Mouse (Mus musculus): ENCODE results near the gene Ttc39d. TPM values are rescaled to one million over a fixed set of nuclear protein-coding genes. Genes with fewer than 3 reads are reported as not detected.

The Ttc39d gene
- total and polyA plus RNA-seq, 3 experiments, result 0.13 TPM; not detected in 2

DNA sequence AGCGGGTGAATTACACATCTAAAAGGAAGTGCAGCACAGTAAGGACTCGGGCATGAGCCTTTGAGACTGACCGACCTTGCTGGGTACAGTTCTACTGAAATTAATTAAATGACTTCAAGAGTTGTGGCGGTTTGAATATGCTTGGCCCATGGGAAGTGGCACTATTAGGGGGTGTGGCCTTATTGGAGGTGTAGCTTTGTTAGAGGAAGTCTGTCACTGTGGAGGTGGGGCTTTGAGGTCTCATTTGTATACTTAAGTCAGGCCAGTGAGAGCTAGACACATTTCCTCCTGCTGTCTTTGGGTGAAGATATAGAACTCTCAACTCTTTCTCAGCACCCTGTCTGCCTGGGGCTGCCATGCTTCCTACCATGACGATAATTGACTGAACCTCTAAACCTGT lies 47.2 kb downstream of the Ttc39d start:
- Histone ChIP-seq H3K27ac (ENCODE audit: insufficient read depth, low read depth) (no peak overlapping the region), H3K4me2 (ENCODE audit: insufficient read depth, low read depth, poor library complexity, severe bottlenecking) (no peak overlapping the region), H3K9ac (ENCODE audit: insufficient read depth, low read depth) (no peak overlapping the region), H3K9me3 (replicated peaks; ENCODE audit: low read length) (peaks cover 18% of the 10 kb centered on the region), H3K4me3 (replicated peaks in 1 of 3; ENCODE audit: low read depth in 2 of 3, low read length in 2 of 3, poor library complexity in 1 of 3) (no peak overlapping the region), H3K36me3 (replicated peaks in 1 of 2; ENCODE audit: control insufficient read depth in 1 of 2, insufficient read depth in 1 of 2, low read length in 1 of 2) (peaks cover 78 to 98% of the 10 kb centered on the region in 2 experiments), H3K79me2 (replicated peaks; ENCODE audit: control insufficient read depth, extremely low read depth, insufficient read depth, poor library complexity, severe bottlenecking) (no peaks in the 10 kb centered on the region), H3K4me1 (ENCODE audit: control insufficient read depth in 1 of 2, insufficient read depth in 2 of 2) (peaks cover 8 to 21% of the 10 kb centered on the region in 2 experiments), H3K27me3 (replicated peaks) (no peaks in the 10 kb centered on the region)
- no peak for DNase-seq (ENCODE audit: extremely low read depth)
- in situ Hi-C loops (cut with MboI; ENCODE audit: low pct_ligation_motif_present, low pct_unique_long_range_greater_than_20kb, low sequenced_read_pairs), result no loop called here
- TF ChIP-seq UBTF (IDR thresholded peaks at IDR 0.05; ENCODE audit: low read depth, low read length), result no peak
- TF ChIP-seq SIN3A (IDR thresholded peaks at IDR 0.05; ENCODE audit: low read length), result no peak
- no peak for TF ChIP-seq CTCF (conservative IDR thresholded peaks at IDR 0.05 in 1 of 2, IDR thresholded peaks at IDR 0.05 in 1 of 2; ENCODE audit: low read depth in 2 of 2, low read length in 2 of 2)
- no peak for TF ChIP-seq NRF1 (IDR thresholded peaks at IDR 0.05; ENCODE audit: low read depth, low read length)
- no peak for TF ChIP-seq SMC3 (IDR thresholded peaks at IDR 0.05; ENCODE audit: low read depth, low read length)
- TF ChIP-seq USF1 (IDR thresholded peaks at IDR 0.05; ENCODE audit: low read depth, low read length), result no peak
- TF ChIP-seq ZKSCAN1 (IDR thresholded peaks at IDR 0.05; ENCODE audit: borderline replicate concordance, low read depth, low read length), result no peak
- dilution Hi-C loops (cut with MboI; ENCODE audit: extremely low pct_ligation_motif_present, extremely low pct_unique_long_range_greater_than_20kb, low sequenced_read_pairs), result no loop called here

DNA sequence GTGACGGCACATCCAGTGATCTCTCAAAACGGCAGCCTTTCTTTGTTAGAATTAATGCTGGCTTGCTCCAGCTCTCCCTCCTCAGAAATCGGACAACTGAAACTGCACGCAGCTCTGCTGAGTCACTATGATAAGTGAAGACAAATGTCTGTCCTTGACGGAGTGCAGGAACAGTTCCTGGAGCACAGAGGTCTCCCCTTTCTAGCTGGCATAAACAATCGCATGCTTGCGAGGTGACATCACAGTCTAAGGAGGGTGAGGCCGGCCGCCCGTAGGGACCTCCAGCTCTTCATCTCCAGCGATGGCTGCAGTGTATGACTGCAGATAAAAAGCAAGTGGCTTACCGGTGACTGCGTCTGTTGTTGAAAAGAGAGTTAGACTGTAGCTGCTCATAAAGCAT lies 47.9 kb downstream of the Ttc39d start:
- Histone ChIP-seq H3K27ac (ENCODE audit: insufficient read depth, low read depth) (no peak overlapping the region), H3K4me2 (ENCODE audit: insufficient read depth, low read depth, poor library complexity, severe bottlenecking) (no peak overlapping the region), H3K36me3 (replicated peaks in 1 of 2; ENCODE audit: control insufficient read depth in 1 of 2, insufficient read depth in 1 of 2, low read length in 1 of 2) (peaks cover 77 to 98% of the 10 kb centered on the region in 2 experiments), H3K4me3 (replicated peaks in 1 of 3; ENCODE audit: low read depth in 2 of 3, low read length in 2 of 3, poor library complexity in 1 of 3) (no peak overlapping the region), H3K79me2 (replicated peaks; ENCODE audit: control insufficient read depth, extremely low read depth, insufficient read depth, poor library complexity, severe bottlenecking) (no peaks in the 10 kb centered on the region), H3K27me3 (replicated peaks) (no peaks in the 10 kb centered on the region), H3K9me3 (replicated peaks; ENCODE audit: low read length) (peaks cover 18% of the 10 kb centered on the region), H3K4me1 (ENCODE audit: control insufficient read depth in 1 of 2, insufficient read depth in 2 of 2) (peaks cover 8 to 21% of the 10 kb centered on the region in 2 experiments), H3K9ac (ENCODE audit: insufficient read depth, low read depth) (no peak overlapping the region)
- TF ChIP-seq BHLHE40 (IDR thresholded peaks at IDR 0.05; ENCODE audit: low read depth, low read length) (no peak), MYC (IDR thresholded peaks at IDR 0.05; ENCODE audit: low read depth, low read length) (no peak), USF2 (conservative IDR thresholded peaks at IDR 0.05; ENCODE audit: low read depth, low read length) (no peak), USF1 (IDR thresholded peaks at IDR 0.05; ENCODE audit: low read depth, low read length) (no peak), ZMIZ1 (IDR thresholded peaks at IDR 0.05; ENCODE audit: low read depth, low read length) (no peak), TCF12 (IDR thresholded peaks at IDR 0.05; ENCODE audit: low read depth, low read length) (no peak), SIN3A (IDR thresholded peaks at IDR 0.05; ENCODE audit: low read length) (no peak), ZC3H11A (IDR thresholded peaks at IDR 0.05; ENCODE audit: low read depth, low read length) (no peak), CHD1 (IDR thresholded peaks at IDR 0.05; ENCODE audit: low read depth, low read length) (no peak), SMC3 (IDR thresholded peaks at IDR 0.05; ENCODE audit: low read depth, low read length) (no peak), KAT2A (IDR thresholded peaks at IDR 0.05; ENCODE audit: insufficient replicate concordance, low read length) (no peak), IRF4 (IDR thresholded peaks at IDR 0.05; ENCODE audit: low read depth, low read length) (no peak), CTCF (conservative IDR thresholded peaks at IDR 0.05 in 1 of 2, IDR thresholded peaks at IDR 0.05 in 1 of 2; ENCODE audit: low read depth in 2 of 2, low read length in 2 of 2) (no peak), MAX (IDR thresholded peaks at IDR 0.05; ENCODE audit: low read length) (no peak), UBTF (IDR thresholded peaks at IDR 0.05; ENCODE audit: low read depth, low read length) (no peak), MEF2A (IDR thresholded peaks at IDR 0.05; ENCODE audit: borderline replicate concordance, low read depth, low read length) (no peak), MAFK (IDR thresholded peaks at IDR 0.05; ENCODE audit: insufficient replicate concordance, low read length) (no peak)
- dilution Hi-C loops (cut with MboI; ENCODE audit: extremely low pct_ligation_motif_present, extremely low pct_unique_long_range_greater_than_20kb, low sequenced_read_pairs), result no loop called here
- no peak for DNase-seq (ENCODE audit: extremely low read depth)
- in situ Hi-C loops (cut with MboI; ENCODE audit: low pct_ligation_motif_present, low pct_unique_long_range_greater_than_20kb, low sequenced_read_pairs), result no loop called here

Measured in CH12.LX (cell line).